Mouse (Mus musculus) spleen, adult 2 months (tissue): Measurements from ENCODE around the gene Ppfia1.

Source experiments
- CTCF ChIP-seq: fragments of 200-500 bp; IDR thresholded peaks from 2 replicates; pipeline ENCODE4 v1.5.1; 2011; ENCODE audit warnings: mild to moderate bottlenecking, inconsistent platforms; ENCODE audit not compliant: insufficient read depth, insufficient read length, insufficient replicate concordance; ENCODE audit errors: extremely low read depth
- POLR2A ChIP-seq: fragments of 200-500 bp; IDR thresholded peaks from 2 replicates; pipeline ENCODE4 v1.6.1; 2011; ENCODE audit warnings: low read depth, low read length, inconsistent platforms

DNA sequence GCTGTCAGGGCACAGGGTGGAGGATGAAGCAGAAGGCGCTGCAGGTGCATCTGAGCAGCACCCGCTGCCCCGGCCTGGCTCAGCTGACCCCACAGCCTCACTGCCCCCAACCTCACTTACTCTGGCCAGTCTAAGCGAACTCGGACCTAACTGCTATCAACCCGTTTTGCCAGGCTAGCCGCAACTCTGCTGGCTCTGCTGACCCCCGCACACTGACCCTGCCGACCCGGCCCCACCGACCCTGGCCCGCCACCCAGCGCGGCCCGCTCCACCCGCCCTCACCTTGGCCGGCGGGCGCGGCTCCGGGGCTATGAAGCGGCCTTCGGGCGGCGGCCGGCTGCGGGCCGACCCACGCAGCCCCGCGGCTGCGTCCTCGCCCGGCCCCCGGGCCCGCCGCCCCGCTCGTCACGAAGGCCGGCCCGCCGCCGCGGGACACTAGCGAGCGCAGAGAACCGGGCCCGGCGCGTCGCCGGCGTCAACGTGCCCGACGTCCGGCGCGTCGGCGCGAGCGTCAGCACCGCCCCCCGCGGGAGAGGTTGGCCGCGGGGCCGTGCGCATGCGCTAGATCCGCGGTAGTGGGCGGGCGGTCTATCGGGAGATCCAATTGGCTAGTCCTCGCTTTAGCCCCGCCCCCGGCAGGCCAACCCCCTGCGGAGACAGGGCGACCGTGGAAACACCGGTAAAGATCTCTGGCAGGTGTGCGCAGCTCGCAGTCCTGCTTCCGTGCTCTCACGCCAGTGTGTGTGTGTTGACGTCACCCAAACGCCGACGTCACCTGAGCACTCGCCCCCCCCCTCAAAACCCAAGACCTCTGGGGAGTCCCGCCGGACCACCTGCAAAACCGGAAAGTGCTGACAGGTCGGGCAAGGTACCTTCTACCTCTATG lies at the start of gene Ppfia1:
- TF ChIP-seq CTCF (no peak), POLR2A (peak; percentile 63)
